Mouse (Mus musculus) lung, embryonic 14.5 days (tissue): ENCODE data around the gene Prps1l1. TPM values are rescaled to one million over a fixed set of nuclear protein-coding genes. Genes with fewer than 3 reads are reported as not detected.

ENCODE experiments used
- ATAC-seq: fragments of 200-750 bp; cut with Nextera tagmentation; 2 replicates; pipeline ENCODE4 v1.8.0; 2017; ENCODE audit warnings: mild to moderate bottlenecking, moderate TSS enrichment, moderate library complexity; ENCODE audit not compliant: insufficient read depth
- DNase-seq: peaks from one replicate; pipeline ENCODE4 v3.0.0-alpha.2; 2015
- H3K27ac ChIP-seq: fragments of 300-500 bp; sonication (generic); 2 replicates; pipeline ENCODE4 v1.5.1; 2014; ENCODE audit warnings: low read depth, mild to moderate bottlenecking, moderate library complexity
- H3K27me3 ChIP-seq: fragments of 300-500 bp; sonication (generic); 2 replicates; pipeline ENCODE4 v1.6.1; 2014; ENCODE audit warnings: low read length, control low read depth; ENCODE audit not compliant: insufficient read depth
- H3K36me3 ChIP-seq: fragments of 300-500 bp; sonication (generic); 2 replicates; pipeline ENCODE4 v1.6.1; 2014; ENCODE audit warnings: control low read depth; ENCODE audit not compliant: insufficient read depth
- H3K4me1 ChIP-seq: fragments of 300-500 bp; sonication (generic); 2 replicates; pipeline ENCODE4 v1.6.1; 2014; ENCODE audit warnings: antibody characterized with exemption, control low read depth; ENCODE audit not compliant: insufficient read depth
- H3K4me2 ChIP-seq: fragments of 300-500 bp; sonication (generic); 2 replicates; pipeline ENCODE4 v1.6.1; 2014; ENCODE audit warnings: mild to moderate bottlenecking
- H3K4me3 ChIP-seq: fragments of 300-500 bp; sonication (generic); 2 replicates; pipeline ENCODE4 v1.5.1; 2014; ENCODE audit warnings: low read depth, low read length
- H3K9ac ChIP-seq: fragments of 300-500 bp; sonication (generic); 2 replicates; pipeline ENCODE4 v1.6.1; 2014
- H3K9me3 ChIP-seq: fragments of 300-500 bp; sonication (generic); 2 replicates; pipeline ENCODE4 v1.6.1; 2016; ENCODE audit warnings: low read depth, low read length, control low read depth
- CTCF ChIP-seq: IDR thresholded peaks from 2 replicates; pipeline ENCODE4 v1.5.1; 2016; ENCODE audit warnings: antibody characterized with exemption, low read depth
- WGBS: fragments of 180-500 bp; shearing (Covaris S2); extraction: QIAGEN DNeasy Blood & Tissue Kit; methylation state at CpG from one replicate; pipeline ENCODE4 v1.1.7; 2014; 5-methylcytosine and 5-hydroxymethylcytosine counted together
- polyA plus RNA-seq: library from polyadenylated mRNA; unstranded; fragments of >200 nt; fragmentation: Nextera tagmentation; extraction: Ambion mirVana; gene quantifications from 2 replicates; pipeline ENCODE4 v1.2.1, GENCODE M21; 2014

Prps1l1 gene
- polyA plus RNA-seq, 1 experiment from 2014 or later = not detected

GRCm38 (mm10) chr12:35011462-35011861 is 26.9 kb downstream of the Prps1l1 start:
- ATAC-seq (peak; percentile 65; the same call in 1 of the 2 replicates), DNase-seq (peak; percentile 51)
- H3K4me1 ChIP-seq = no peaks in the 10 kb centered on the region
- no peaks in the 10 kb centered on the region for H3K9me3 ChIP-seq
- no peaks in the 10 kb centered on the region for H3K36me3 ChIP-seq
- H3K9ac ChIP-seq = no peak overlapping the region
- TF ChIP-seq CTCF = no peak
- no peak overlapping the region for H3K4me2 ChIP-seq
- no peak overlapping the region for H3K4me3 ChIP-seq
- WGBS = 60% methylated on average over 1 of the region's 1 CpGs
- no peak overlapping the region for H3K27ac ChIP-seq
- no peaks in the 10 kb centered on the region for H3K27me3 ChIP-seq

- no peaks in the 10 kb centered on the region for H3K4me1 ChIP-seq
- H3K4me3 ChIP-seq = no peak overlapping the region
- WGBS = 66% methylated on average over 2 of the region's 2 CpGs
These were observed 29.4 kb downstream of the Prps1l1 start for GRCm38 (mm10) chr12:35013950-35014349.

DNA sequence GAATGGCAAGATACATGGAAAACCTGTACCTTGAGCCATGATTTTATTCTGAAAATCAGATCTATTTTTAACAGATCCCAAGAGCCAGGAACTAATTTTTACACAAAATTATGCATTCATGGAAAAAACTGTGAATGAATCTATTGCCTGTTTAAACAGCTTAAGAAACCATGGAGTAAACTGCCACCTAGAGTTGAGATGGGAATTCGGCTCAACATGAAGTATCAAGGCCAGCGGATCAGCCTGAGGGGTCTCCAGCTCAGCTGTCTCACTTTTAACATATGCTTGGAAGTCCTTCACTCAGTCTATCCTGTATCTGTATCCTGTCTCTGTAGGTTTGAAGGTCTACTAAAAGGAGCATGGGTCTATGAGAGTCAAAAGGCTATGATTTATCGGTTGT is 31.5 kb downstream of the Prps1l1 start:
- peak; percentile 57 for TF ChIP-seq CTCF
- 44% methylated on average over 3 of the region's 3 CpGs for WGBS
- no peaks in the 10 kb centered on the region for H3K9me3 ChIP-seq
- H3K4me1 ChIP-seq = no peaks in the 10 kb centered on the region
- no peak overlapping the region for H3K27ac ChIP-seq
- no peak overlapping the region for H3K4me2 ChIP-seq
- no peak for ATAC-seq
- peak; percentile 73 for DNase-seq
- no peaks in the 10 kb centered on the region for H3K36me3 ChIP-seq
- no peak overlapping the region for H3K9ac ChIP-seq
- H3K27me3 ChIP-seq = no peaks in the 10 kb centered on the region
- H3K4me3 ChIP-seq = no peak overlapping the region

More at GRCm38 (mm10) chr12:35013950-35014349, 29.4 kb downstream of the Prps1l1 start:
- H3K9me3 ChIP-seq = no peaks in the 10 kb centered on the region
- no peak overlapping the region for H3K9ac ChIP-seq
- ATAC-seq (no peak), DNase-seq (no peak)
- H3K4me2 ChIP-seq = no peak overlapping the region
- H3K27me3 ChIP-seq = no peaks in the 10 kb centered on the region
- no peak for TF ChIP-seq CTCF
- no peak overlapping the region for H3K27ac ChIP-seq
- no peaks in the 10 kb centered on the region for H3K36me3 ChIP-seq

DNA sequence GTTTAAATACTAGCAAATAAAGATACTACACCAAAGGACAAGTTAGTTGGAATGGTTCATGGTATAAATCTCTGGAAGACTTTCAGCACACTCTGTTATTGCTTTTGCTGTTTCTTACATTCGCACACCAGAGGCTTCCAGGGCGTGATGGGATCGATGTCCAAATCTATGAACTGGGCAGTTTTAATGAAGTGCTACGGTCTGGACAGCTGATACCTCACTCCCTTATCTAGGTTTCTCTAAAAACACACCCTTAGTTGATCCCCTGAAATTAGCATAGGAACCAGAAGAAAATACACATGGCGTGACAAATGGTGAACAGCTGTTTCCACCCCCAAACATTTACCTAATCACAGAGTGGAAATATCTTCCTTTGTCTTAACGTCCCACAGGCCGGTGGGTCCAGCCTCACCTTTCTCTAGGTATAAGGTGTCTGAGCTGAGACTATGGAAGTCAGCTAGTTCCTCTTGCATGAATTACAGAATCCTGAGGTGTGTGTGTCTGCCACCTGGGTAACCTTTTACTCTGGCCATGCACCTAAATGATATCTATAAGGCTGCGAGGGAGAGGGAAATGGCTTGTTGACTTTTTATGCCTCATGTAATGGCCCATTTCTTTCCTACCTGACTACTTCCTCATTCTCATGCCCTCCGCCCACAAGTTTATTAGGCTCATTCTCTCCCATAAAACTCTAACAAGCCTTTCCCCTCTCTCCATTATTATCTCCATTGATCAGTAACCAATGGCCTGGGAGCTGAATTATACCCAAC is 32.1 kb downstream of the Prps1l1 start:
- H3K4me2 ChIP-seq = no peak overlapping the region
- H3K36me3 ChIP-seq = no peaks in the 10 kb centered on the region
- ATAC-seq (no peak), DNase-seq (no peak)
- TF ChIP-seq CTCF = no peak
- no peaks in the 10 kb centered on the region for H3K9me3 ChIP-seq
- H3K9ac ChIP-seq = no peak overlapping the region
- H3K27me3 ChIP-seq = no peaks in the 10 kb centered on the region
- no peaks in the 10 kb centered on the region for H3K4me1 ChIP-seq
- no peak overlapping the region for H3K4me3 ChIP-seq
- H3K27ac ChIP-seq = no peak overlapping the region
- 65% methylated on average over 9 of the region's 9 CpGs for WGBS

DNA sequence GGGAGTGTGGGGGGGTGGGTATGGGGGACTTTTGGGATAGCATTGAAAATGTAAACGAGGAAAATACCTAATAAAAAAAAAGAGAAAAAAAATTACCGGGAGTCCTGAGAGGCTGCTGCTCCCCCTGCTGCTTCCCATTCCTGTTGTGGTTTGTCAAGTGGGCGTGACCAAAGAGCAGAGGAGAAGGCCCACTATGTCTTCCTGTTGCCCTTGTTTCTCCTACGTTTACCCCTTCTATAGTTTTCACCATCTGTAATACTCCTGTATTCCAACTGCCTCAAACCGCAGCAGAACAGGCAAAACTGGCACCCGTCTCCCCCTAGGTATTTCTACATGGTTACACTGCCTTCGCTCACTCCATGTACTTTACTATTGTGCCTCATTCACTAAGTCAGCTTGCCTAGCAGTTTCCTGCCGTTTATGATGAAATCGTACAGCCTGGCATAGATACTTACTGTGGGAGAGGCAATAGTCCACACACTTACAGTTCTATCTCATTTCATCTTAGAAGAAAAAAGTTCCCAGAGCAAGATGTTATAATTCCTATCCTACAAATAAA is 34.2 kb downstream of the Prps1l1 start:
- 79% methylated on average over 9 of the region's 9 CpGs for WGBS
- no peak for DNase-seq
- no peak overlapping the region for H3K4me3 ChIP-seq
- no peak overlapping the region for H3K27ac ChIP-seq
- TF ChIP-seq CTCF = no peak
- H3K4me1 ChIP-seq = no peaks in the 10 kb centered on the region
- no peak overlapping the region for H3K9ac ChIP-seq
- H3K36me3 ChIP-seq = no peaks in the 10 kb centered on the region
- no peak overlapping the region for H3K4me2 ChIP-seq
- ATAC-seq = no peak
- H3K27me3 ChIP-seq = no peaks in the 10 kb centered on the region
- no peaks in the 10 kb centered on the region for H3K9me3 ChIP-seq

GRCm38 (mm10) chr12:35021285-35021684 is 36.7 kb downstream of the Prps1l1 start:
- Histone ChIP-seq H3K9me3 (no peaks in the 10 kb centered on the region), H3K9ac (no peak overlapping the region), H3K4me2 (no peak overlapping the region), H3K4me1 (no peaks in the 10 kb centered on the region), H3K27me3 (no peaks in the 10 kb centered on the region), H3K36me3 (no peaks in the 10 kb centered on the region), H3K27ac (no peak overlapping the region), H3K4me3 (no peak overlapping the region)
- WGBS = 66% methylated on average over 9 of the region's 9 CpGs
- DNase-seq (no peak), ATAC-seq (no peak)
- TF ChIP-seq CTCF = no peak

DNA sequence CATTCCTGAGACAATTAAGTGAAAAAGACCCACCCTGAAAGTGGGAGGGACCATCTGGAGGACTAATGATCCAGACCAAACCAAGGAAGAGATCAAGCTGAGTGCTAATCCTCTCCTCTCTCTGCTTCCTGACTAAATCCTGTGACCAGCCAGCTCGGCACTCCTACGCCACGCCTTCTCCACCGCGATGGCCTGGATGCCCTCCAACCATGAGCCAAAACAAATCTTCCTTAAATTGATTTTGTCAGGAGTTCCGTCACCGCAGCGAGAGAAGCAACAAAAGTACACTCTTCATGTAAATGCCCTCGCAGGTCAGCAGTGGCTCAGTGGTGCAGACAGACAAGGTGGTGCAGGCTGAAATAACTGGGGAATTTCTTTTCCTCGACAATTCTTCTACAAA is 37.5 kb downstream of the Prps1l1 start:
- DNase-seq (no peak), ATAC-seq (no peak)
- no peaks in the 10 kb centered on the region for H3K36me3 ChIP-seq
- 53% methylated on average over 10 of the region's 10 CpGs for WGBS
- H3K9me3 ChIP-seq = no peaks in the 10 kb centered on the region
- H3K4me3 ChIP-seq = no peak overlapping the region
- TF ChIP-seq CTCF = no peak
- H3K4me2 ChIP-seq = no peak overlapping the region
- H3K27ac ChIP-seq = no peak overlapping the region
- no peaks in the 10 kb centered on the region for H3K4me1 ChIP-seq
- no peaks in the 10 kb centered on the region for H3K27me3 ChIP-seq
- no peak overlapping the region for H3K9ac ChIP-seq
